Mouse (Mus musculus): Measurements from ENCODE around the gene Sv2a.
"Not testable (repeated sequence)": the region's sequence is repeated elsewhere in the genome, so short reads cannot be mapped to it uniquely, and the experiment has no call there.

DNA sequence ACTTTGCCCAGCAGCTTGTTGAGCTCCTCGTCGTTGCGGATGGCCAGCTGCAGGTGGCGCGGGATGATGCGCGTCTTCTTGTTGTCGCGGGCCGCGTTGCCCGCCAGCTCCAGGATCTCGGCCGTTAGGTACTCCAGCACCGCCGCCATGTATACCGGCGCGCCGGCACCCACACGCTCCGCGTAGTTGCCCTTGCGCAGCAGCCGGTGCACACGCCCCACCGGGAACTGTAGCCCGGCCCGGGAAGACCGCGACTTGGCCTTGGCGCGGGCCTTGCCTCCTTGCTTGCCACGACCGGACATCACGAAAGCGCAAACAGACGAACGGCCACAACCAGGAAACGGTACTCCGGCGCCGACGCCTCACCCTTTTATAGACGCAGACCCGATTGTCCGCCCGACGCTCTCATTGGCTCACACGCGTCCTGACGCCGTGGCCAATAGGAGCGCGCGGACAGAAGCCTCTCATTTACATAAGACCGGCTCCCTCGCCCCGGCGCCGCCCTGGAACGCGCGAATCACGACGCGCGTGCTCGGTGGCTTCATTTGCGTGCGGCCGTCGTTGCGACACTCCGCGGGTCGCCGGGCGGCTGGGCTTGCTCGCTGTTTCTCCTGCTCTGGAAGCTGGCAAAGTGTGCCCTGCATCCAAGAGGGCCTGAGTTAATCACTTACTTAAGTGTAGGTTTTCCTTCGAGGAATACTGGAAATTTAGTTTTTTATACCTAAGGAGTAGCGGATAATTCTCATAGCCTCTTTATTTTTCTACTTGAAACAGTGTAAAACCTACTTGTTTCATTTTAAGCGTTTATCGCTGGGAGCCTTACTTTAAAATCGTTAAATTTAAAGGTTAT lies 59.2 kb downstream of the Sv2a start, which contains the start of gene Hist2h2aa2:
- TF ChIP-seq CTCF (IDR thresholded peaks at IDR 0.05; ENCODE audit: low read depth): not testable (repeated sequence)
- peak; percentile 62 for TF ChIP-seq EP300 (IDR thresholded peaks at IDR 0.05; ENCODE audit: low read depth)

Measured in liver, embryonic 14.5 days (tissue).